Mouse (Mus musculus): ENCODE measurements at regions not wholly inside any gene's neighbourhood (a gene's known extent, or its start where the extent isn't known, plus 50 kb on each side); places are given as distances from the start of the nearest gene placed in this dataset.

- no peak for DNase-seq
Measured at GRCm38 (mm10) chr14:110007159-110007558, 747.8 kb downstream of the Slitrk6 start.

GRCm38 (mm10) chr14:109985026-109985425 lies 769.9 kb downstream of the Slitrk6 start:
- no peak for DNase-seq

DNA sequence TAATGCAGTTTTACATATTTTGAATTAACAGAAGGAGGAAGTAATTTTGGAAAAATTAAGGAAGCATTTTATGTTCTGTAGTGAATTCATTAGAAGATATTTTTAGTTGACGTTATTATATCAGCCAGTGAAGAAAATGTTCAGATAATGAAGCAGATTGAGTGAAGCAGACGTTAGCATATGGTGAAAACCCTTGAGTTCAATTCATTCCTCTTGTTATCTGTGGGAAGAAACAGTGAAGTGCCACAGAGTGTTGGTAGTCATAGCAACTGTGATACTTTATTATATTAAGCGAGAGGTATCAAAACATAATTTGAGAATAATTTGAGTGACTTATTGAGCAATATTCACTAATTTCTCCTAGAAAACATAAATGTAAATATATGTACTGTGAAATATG lies 796.9 kb downstream of the Slitrk6 start:
- DNase-seq, result no peak

GRCm38 (mm10) chr14:109941944-109942343 lies 813.0 kb downstream of the Slitrk6 start:
- no peak for DNase-seq

- no peak for DNase-seq
Measured at GRCm38 (mm10) chr14:109941162-109941561, 813.8 kb downstream of the Slitrk6 start.

DNA sequence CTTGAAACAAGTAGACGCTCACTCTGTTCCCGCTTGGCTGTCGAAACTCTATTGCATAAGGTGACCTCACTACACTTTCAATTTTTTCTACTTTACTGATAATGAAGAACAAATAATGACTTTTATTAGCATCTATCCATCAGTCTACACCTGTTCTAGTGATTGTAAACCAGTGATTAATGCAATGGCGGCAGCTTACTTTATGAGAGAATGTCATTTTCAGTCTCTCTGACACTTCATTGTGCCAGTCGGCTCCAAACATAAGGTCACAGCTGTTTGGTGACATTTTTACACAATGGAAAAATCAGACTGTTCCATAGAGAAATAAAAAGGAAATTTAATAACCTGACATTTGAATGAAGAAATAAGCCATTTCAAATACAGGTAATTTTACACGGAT lies 817.5 kb downstream of the Slitrk6 start:
- DNase-seq, result no peak

GRCm38 (mm10) chr14:109928977-109929376 lies 826.0 kb downstream of the Slitrk6 start:
- DNase-seq, result no peak

DNA sequence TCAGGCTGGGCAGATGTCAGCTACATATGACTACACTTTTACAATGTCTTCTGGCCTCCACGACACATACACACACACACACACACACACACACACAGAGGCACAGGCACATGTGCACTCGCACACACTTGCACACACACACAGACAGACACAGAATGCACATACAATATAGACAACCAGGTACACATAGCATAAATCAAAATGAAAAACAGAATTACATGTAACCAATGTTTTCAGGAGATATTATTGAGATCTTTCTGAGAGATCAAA lies 863.1 kb downstream of the Slitrk6 start:
- DNase-seq, result no peak

DNA sequence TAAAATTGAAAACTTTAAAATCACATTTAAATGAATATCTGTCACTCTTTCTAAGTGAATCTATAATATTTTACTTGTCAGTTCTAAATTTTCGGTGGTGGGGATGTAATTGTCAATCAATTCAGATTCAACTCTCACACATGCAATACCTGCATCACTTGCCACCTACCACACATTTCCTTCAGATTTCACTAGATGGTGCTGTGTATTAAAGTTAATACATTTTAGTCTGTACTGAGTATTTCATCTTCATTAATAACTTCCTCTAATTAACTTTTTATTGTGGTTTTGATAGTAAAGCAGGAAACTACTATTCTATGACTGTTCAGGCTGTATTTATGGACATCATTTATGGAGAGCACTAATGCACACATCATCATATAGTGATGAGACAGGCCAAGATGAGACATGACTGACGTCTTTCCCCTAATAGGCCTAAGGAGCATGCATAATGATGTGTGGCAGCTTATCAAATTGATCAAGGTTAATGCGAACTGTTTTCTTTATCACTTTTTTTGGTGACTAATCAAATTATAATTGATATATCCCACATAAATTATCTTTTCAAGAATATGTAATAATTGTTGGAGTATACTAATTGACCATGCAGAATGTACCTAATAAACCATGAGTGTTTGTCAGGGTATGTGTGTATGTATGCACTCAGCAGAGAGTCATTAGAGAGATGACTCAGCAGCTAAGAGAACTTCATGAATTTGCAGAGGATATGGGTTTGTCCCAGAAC lies 863.6 kb downstream of the Slitrk6 start:
- DNase-seq, result no peak

DNA sequence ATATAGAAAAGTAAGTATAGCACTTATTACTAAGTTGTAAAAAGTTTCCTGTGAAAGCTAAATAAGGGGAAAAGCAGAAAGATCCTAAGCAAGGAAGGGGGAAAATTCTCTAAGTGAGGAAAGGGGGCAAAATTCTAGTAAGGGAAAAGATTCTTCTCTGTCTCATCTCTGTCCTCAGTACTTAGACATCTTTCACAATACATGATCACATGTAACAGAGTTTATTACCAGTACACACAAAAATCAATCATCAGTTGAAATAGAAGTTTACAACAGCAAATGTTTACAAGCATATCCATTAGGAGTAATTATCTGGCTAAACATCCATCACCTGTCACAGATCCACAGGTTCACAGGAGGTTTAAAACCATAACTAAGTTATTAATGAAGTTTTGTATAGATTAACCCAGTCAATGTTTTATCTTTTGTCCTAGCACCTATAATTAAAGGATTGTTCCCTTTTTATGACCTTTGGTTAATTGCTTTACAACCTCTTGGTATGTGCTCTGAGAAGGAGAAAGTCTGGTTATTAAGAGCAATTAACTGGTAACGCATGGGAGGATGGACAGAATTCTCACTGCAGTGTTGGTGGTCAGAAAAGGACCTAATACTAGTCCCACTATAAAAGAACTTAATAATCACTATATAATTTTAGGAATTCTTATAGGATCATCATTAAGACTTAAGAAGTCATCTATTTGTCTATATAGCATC lies 877.8 kb downstream of the Slitrk6 start:
- no peak for DNase-seq

DNA sequence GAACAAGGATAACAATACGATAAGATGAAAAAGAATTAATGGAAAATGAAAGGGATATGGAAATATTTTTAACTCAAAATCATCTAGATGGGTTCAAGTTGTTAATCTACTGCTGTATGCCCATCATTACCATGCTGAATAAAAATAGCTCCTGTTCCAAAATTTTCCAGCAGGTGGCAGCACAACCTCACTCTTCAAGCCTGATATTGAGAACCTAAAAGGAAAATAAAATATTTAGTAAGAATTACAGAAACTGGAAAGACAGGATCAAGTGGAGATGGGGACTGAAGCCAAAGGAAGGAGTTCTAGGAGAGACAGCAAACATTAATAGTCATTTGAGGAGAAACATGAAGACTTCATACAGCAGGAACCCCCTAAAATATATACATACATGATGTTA lies 880.7 kb downstream of the Slitrk6 start:
- DNase-seq, result peak in 1 of 2 experiments; percentile 46

GRCm38 (mm10) chr14:109840354-109841104 lies 914.4 kb downstream of the Slitrk6 start:
- no peak for DNase-seq

DNA sequence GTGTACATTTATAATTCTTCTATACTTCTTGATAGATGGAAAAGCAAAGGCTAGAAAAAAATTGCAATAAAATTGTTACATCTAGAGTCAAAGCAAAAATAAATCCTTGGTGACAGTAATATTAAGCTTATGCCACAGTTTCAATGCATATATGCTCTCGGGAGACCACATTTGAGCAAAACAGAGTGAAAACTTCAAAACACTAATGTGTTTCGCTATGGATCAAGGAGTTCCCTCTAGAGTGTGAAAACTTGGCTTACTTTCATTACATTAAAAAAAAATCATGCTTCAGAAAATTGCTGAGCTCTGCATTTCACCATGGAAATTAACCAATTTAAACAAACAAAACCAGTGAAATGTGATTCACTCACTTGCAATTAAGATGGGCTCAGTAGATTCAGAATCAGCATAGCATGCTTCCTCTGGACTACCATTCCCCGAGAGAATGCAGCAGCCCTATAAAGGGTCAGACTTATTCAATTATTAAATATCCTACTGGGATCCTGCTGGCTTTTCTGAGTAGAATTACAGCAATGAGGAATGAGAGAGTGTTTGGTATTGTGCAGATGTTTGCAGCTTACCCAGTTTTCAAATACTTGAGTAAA lies 888.7 kb upstream of the Slitrk1 start:
- no peak for DNase-seq

GRCm38 (mm10) chr14:109772246-109772645 lies 858.3 kb upstream of the Slitrk1 start:
- no peak for DNase-seq

- no peak for DNase-seq
Measured at GRCm38 (mm10) chr14:109760892-109761291, 846.9 kb upstream of the Slitrk1 start.

All from kidney, postnatal 25 days (tissue).